Mouse (Mus musculus) testis, postnatal 10 days (tissue): ENCODE measurements around the gene Brdt.

ENCODE experiments used
- DNase-seq: peaks from one replicate; pipeline ENCODE4 v3.0.0; 2021; ENCODE audit warnings: low spot score

Gene Brdt

GRCm38 (mm10) chr5:107412285-107412684, 81.3 kb downstream of the Brdt start:
- DNase-seq = no peak

DNA sequence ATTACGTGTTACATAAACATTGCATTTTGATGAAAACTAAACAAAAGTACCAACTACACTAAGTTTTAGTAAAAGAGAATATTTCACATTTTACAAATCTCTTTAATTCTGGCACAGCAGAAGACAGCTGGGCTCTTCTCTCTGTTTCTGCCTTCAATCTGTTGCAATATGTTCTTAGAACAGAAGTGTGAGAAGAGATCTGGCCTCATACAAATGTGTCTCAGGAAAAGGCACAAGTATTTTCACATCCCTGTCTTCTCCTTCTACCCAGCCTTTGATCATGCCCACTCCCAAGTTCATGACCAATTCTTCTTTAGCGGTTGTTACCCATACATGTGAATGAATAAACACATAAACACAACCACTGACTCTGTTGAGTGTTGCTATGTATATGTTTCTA, 84.1 kb downstream of the Brdt start:
- no peak for DNase-seq

DNA sequence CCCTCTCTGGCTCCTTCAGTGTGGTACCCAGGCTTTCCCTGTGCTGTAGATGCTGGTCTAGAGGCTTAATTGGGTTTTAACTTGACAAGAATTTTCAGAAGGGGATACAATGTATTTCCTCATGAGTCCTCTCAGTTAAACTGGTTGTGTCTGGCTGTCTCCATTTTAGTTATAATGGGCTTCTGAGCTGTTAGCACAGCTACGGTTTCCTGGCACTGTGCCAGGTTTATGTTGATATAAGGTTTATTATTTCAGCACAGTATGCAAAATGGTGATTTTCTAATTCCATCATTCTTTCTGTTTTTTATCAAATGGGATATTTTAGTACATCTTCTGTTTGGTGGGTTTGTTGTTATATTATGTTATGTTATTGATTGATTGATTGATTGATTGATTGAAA, 90.7 kb downstream of the Brdt start:
- DNase-seq = no peak

DNA sequence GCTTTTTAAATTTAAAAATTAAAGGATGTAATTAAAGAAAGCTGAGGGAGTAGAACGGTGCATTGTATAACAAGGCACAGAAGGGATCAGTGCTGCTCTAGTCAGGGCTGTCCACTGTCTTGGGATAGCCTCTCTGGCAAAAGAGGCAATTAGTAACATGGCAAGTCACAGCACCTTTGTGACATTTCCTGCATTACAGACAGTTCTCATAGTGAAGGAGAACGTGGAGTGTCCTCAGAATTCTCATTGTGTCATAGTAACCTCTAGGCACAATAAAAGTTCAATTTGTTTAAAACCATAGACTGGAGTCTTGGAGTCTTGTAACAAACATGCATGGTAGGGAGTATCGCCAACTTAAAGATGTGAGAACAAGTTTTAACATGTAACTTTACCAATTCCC, 100.3 kb downstream of the Brdt start, which contains the start of gene Lpcat2b:
Gene Lpcat2b (plus strand): TSS at position 301 of the 400 bp plus-strand sequence.
- DNase-seq = no peak

GRCm38 (mm10) chr5:107434001-107434400, 103.0 kb downstream of the Brdt start:
- no peak for DNase-seq

DNA sequence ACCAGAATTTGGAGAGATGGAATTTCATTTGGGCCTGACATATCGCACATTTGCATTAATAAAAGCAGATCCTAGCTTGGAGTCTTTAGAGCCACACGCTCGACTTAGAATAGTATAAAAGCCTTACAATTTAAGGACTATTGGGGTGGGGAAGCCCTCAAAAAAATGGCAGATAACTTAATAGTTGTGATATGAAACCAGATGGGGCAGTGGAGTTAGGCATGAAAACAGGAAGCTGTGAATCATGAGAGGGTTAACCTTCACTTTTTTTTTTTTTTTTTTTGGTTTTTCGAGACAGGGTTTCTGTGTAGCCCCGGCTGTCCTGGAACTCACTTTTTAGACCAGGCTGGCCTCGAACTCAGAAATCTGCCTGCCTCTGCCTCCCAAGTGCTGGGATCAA, 105.2 kb downstream of the Brdt start:
- no peak for DNase-seq
